Mouse (Mus musculus) limb, embryonic 15.5 days (tissue): Measurements from ENCODE around the gene Zfp646. TPM values are rescaled to one million over a fixed set of nuclear protein-coding genes. Genes with fewer than 3 reads are reported as not detected.
"Not testable (repeated sequence)": the region's sequence is repeated elsewhere in the genome, so short reads cannot be mapped to it uniquely, and the experiment has no call there.

Experiments
- ATAC-seq: fragments of 200-750 bp; cut with Nextera tagmentation; 2 replicates; pipeline ENCODE4 v1.8.0; 2017; ENCODE audit warnings: low read depth, moderate TSS enrichment; ENCODE audit not compliant: insufficient number of reproducible peaks, low FRiP score, low TSS enrichment
- H3K27ac ChIP-seq: fragments of 300-500 bp; sonication (generic); 2 replicates; pipeline ENCODE4 v1.5.1; 2015; ENCODE audit warnings: moderate library complexity, mild to moderate bottlenecking, inconsistent platforms
- H3K27me3 ChIP-seq: fragments of 300-500 bp; sonication (generic); 2 replicates; pipeline ENCODE4 v1.6.1; 2015; ENCODE audit warnings: inconsistent platforms
- H3K36me3 ChIP-seq: fragments of 300-500 bp; sonication (generic); 2 replicates; pipeline ENCODE4 v1.6.1; 2015; ENCODE audit warnings: inconsistent platforms
- H3K4me1 ChIP-seq: fragments of 300-500 bp; sonication (generic); 2 replicates; pipeline ENCODE4 v1.6.1; 2015; ENCODE audit warnings: inconsistent platforms
- H3K4me2 ChIP-seq: fragments of 300-500 bp; sonication (generic); 2 replicates; pipeline ENCODE4 v1.6.1; 2015; ENCODE audit warnings: mild to moderate bottlenecking, inconsistent platforms
- H3K4me3 ChIP-seq: fragments of 300-500 bp; sonication (generic); 2 replicates; pipeline ENCODE4 v1.5.1; 2015; ENCODE audit warnings: mild to moderate bottlenecking, inconsistent platforms
- H3K9ac ChIP-seq: fragments of 300-500 bp; sonication (generic); 2 replicates; pipeline ENCODE4 v1.6.1; 2015; ENCODE audit warnings: inconsistent platforms
- H3K9me3 ChIP-seq: fragments of 300-500 bp; sonication (generic); 2 replicates; pipeline ENCODE4 v1.6.1; 2016; ENCODE audit warnings: inconsistent platforms
- WGBS: fragments of 180-500 bp; shearing (Covaris S2); methylation state at CpG from one replicate; pipeline ENCODE4 v1.1.7; 2015; 5-methylcytosine and 5-hydroxymethylcytosine counted together
- polyA plus RNA-seq: library from polyadenylated mRNA; unstranded; fragments of >200 nt; fragmentation: Nextera tagmentation; extraction: Ambion mirVana; gene quantifications from 2 replicates; pipeline ENCODE4 v1.2.1, GENCODE M21; 2015

Gene Zfp646
- polyA plus RNA-seq, 1 experiment from 2014 or later: 10.0 TPM

DNA sequence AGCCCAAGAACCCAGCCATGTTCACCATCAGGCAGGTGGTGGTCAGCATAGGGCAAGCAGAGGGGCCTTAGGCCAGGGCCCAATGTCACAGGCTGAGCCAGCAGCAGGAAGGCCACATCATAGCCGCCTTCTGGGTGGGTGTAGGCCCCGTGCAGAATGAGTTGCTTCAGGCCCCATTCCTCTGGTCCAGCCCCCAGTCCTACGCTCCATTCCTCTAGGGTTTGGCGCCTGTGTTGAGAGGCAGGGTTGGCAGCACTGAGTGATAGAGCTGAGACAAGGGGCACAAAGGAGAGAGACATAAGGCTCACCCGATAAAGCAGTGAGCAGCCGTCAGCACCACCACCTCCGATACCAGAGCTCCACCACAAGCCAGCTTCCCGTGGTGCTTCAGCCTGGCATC lies 11.2 kb downstream of the Zfp646 start:
- Histone ChIP-seq H3K9ac (no peak overlapping the region), H3K4me2 (no peak overlapping the region), H3K4me3 (no peak overlapping the region), H3K9me3 (no peaks in the 10 kb centered on the region), H3K36me3 (peaks cover 97% of the 10 kb centered on the region), H3K27ac (no peak overlapping the region), H3K4me1 (peaks cover 36% of the 10 kb centered on the region), H3K27me3 (no peaks in the 10 kb centered on the region)
- WGBS: 85% methylated on average over 8 of the region's 8 CpGs
- no peak for ATAC-seq

- WGBS: 66% methylated on average over 3 of the region's 3 CpGs
- no peaks in the 10 kb centered on the region for H3K9me3 ChIP-seq
- no peak overlapping the region for H3K4me3 ChIP-seq
- peaks cover 36% of the 10 kb centered on the region for H3K4me1 ChIP-seq
- H3K36me3 ChIP-seq: peaks cover 97% of the 10 kb centered on the region
- no peak overlapping the region for H3K27ac ChIP-seq
- no peak for ATAC-seq
- no peaks in the 10 kb centered on the region for H3K27me3 ChIP-seq
- no peak overlapping the region for H3K9ac ChIP-seq
- no peak overlapping the region for H3K4me2 ChIP-seq
Observed at GRCm38 (mm10) chr7:127887781-127888180, 11.8 kb downstream of the Zfp646 start.

DNA sequence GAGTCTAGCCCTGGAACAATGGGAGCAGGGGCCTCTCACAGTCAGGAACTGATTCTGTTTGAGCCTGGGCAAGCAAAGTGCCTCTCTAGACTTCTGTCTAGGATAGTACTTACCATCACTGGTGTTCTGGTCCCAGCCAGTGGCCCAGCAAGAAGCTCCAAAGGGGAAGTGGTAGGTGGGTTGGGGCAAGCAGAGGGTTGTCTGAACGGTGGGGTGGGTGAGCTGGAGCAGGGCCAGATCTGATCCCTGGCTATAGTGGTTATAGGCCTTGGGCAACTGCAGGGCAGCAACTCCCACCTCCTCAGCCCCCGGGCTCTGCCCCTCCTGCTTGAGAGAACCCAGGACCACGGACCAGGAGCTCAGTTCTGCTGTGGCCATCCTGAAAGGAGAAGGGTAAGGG lies 12.8 kb downstream of the Zfp646 start:
- Histone ChIP-seq H3K4me3 (no peak overlapping the region), H3K4me1 (peaks cover 28% of the 10 kb centered on the region), H3K27me3 (no peaks in the 10 kb centered on the region), H3K27ac (no peak overlapping the region), H3K36me3 (peaks cover 91% of the 10 kb centered on the region), H3K4me2 (no peak overlapping the region), H3K9ac (no peak overlapping the region), H3K9me3 (no peaks in the 10 kb centered on the region)
- WGBS: 62% methylated on average over 3 of the region's 3 CpGs
- no peak for ATAC-seq

- peak within 1 kb of the TSS; percentile 3; the same call in 1 of the 2 replicates for H3K27ac ChIP-seq
- H3K4me1 ChIP-seq: peaks cover 26% of the 10 kb centered on the region
- H3K4me3 ChIP-seq: no peak within 1 kb of the TSS
- peaks cover 72% of the 10 kb centered on the region for H3K36me3 ChIP-seq
- no peaks in the 10 kb centered on the region for H3K9me3 ChIP-seq
- no peak within 1 kb of the TSS for H3K9ac ChIP-seq
- no peak for ATAC-seq
- no peak within 1 kb of the TSS for H3K4me2 ChIP-seq
- WGBS: 20% methylated on average over 4 of the region's 4 CpGs
- no peaks in the 10 kb centered on the region for H3K27me3 ChIP-seq
Observed at GRCm38 (mm10) chr7:127890798-127891197, 14.8 kb downstream of the Zfp646 start, which contains the start of gene Prss53. Prss53 (minus strand) TSS chr7:127890970.

- Histone ChIP-seq H3K4me2 (peak overlapping the region; percentile 79), H3K9ac (no peak overlapping the region), H3K36me3 (peaks cover 37% of the 10 kb centered on the region), H3K27me3 (no peaks in the 10 kb centered on the region), H3K9me3 (no peaks in the 10 kb centered on the region), H3K27ac (peak overlapping the region; percentile 90; the same call in 1 of the 2 replicates), H3K4me3 (peak overlapping the region; percentile 74), H3K4me1 (peaks cover 19% of the 10 kb centered on the region)
- 66% methylated on average over 5 of the region's 5 CpGs for WGBS
- ATAC-seq: no peak
Observed at GRCm38 (mm10) chr7:127894480-127894879, 18.5 kb downstream of the Zfp646 start.

DNA sequence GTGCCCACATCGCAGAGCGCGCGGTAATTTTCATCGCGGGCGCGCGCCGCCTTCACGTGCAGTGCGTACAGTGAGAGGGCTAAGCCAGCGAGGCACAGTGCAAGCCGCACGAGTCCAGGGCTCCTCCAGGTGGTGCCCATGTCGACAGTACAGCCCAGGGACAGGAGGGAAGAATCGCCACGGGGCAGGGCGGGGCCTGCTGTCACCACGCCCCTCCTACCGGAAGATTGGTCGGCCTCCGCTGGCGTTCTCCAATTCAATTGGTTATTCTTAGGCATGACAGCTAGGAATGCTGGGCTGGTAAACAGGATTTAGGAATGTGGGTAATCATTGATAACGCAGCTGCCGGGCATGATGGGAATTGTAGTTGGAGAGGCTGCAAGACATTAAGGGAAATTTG lies 19.4 kb downstream of the Zfp646 start, which contains the start of the genes Gm21974 and Vkorc1:
Gm21974 (minus strand) TSS at position 13 of the 400 bp plus-strand sequence.
Vkorc1 (minus strand) TSS at position 176 of the 400 bp plus-strand sequence.
- Histone ChIP-seq H3K4me1 (peaks cover 13% of the 10 kb centered on the region), H3K4me3 (peak within 1 kb of the TSS; percentile 74), H3K27ac (peak within 1 kb of the TSS; percentile 90), H3K9ac (peak within 1 kb of the TSS; percentile 74), H3K27me3 (no peaks in the 10 kb centered on the region), H3K36me3 (peaks cover 28% of the 10 kb centered on the region), H3K9me3 (no peaks in the 10 kb centered on the region), H3K4me2 (peak within 1 kb of the TSS; percentile 79)
- under 1% methylated on average over 26 of the region's 26 CpGs for WGBS
- ATAC-seq: peak; percentile 94

DNA sequence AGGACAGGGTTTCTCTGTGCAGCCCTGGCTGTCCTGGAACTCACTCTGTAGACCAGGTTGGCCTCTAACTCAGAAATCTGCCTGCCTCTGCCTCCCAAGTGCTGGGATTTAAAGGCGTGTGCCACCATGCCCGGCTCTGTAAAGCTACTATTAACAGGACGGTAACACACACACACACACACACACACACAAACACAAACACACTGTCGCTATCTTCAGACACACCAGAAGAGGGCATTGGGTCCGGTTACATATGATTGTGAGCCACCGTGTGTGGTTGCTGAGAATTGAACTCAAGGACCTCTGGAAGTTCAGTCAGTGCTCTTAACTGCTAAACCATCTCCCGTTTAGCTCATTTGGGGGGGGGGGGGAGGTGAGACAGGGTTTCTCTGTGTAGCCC lies 19.9 kb downstream of the Zfp646 start:
- Histone ChIP-seq H3K4me3 (peak overlapping the region; percentile 74), H3K27ac (peak overlapping the region; percentile 47; the same call in 1 of the 2 replicates), H3K4me2 (peak overlapping the region; percentile 79), H3K36me3 (peaks cover 24% of the 10 kb centered on the region)
- not testable (repeated sequence) for H3K9me3 ChIP-seq, H3K27me3 ChIP-seq, H3K4me1 ChIP-seq, H3K9ac ChIP-seq, ATAC-seq
- WGBS: 76% methylated on average over 7 of the region's 7 CpGs

GRCm38 (mm10) chr7:127896384-127896783 lies 20.4 kb downstream of the Zfp646 start:
- Histone ChIP-seq H3K27ac (no peak overlapping the region), H3K27me3 (no peaks in the 10 kb centered on the region), H3K4me2 (no peak overlapping the region), H3K9ac (no peak overlapping the region), H3K4me1 (peaks cover 10% of the 10 kb centered on the region), H3K36me3 (peaks cover 19% of the 10 kb centered on the region), H3K4me3 (no peak overlapping the region), H3K9me3 (no peaks in the 10 kb centered on the region)
- ATAC-seq: no peak
- 60% methylated on average over 13 of the region's 13 CpGs for WGBS

GRCm38 (mm10) chr7:127897542-127897941 lies 21.5 kb downstream of the Zfp646 start:
- Histone ChIP-seq H3K4me1 (peaks cover 10% of the 10 kb centered on the region), H3K9ac (no peak overlapping the region), H3K27me3 (no peaks in the 10 kb centered on the region), H3K27ac (no peak overlapping the region), H3K36me3 (peaks cover 7% of the 10 kb centered on the region), H3K4me2 (no peak overlapping the region), H3K9me3 (no peaks in the 10 kb centered on the region), H3K4me3 (no peak overlapping the region)
- ATAC-seq: no peak
- 84% methylated on average over 7 of the region's 7 CpGs for WGBS

GRCm38 (mm10) chr7:127898179-127898956 lies 22.3 kb downstream of the Zfp646 start:
- H3K9me3 ChIP-seq: no peaks in the 10 kb centered on the region
- no peak overlapping the region for H3K4me2 ChIP-seq
- no peak overlapping the region for H3K4me3 ChIP-seq
- no peak for ATAC-seq
- no peak overlapping the region for H3K27ac ChIP-seq
- H3K36me3 ChIP-seq: no peaks in the 10 kb centered on the region
- no peaks in the 10 kb centered on the region for H3K27me3 ChIP-seq
- H3K9ac ChIP-seq: no peak overlapping the region
- WGBS: 30% methylated on average over 10 of the region's 10 CpGs
- peaks cover 10% of the 10 kb centered on the region for H3K4me1 ChIP-seq

GRCm38 (mm10) chr7:127899997-127900396 lies 24.0 kb downstream of the Zfp646 start:
- H3K9me3 ChIP-seq: no peaks in the 10 kb centered on the region
- no peak overlapping the region for H3K4me2 ChIP-seq
- no peaks in the 10 kb centered on the region for H3K36me3 ChIP-seq
- H3K4me1 ChIP-seq: peaks cover 6% of the 10 kb centered on the region
- H3K4me3 ChIP-seq: no peak overlapping the region
- no peaks in the 10 kb centered on the region for H3K27me3 ChIP-seq
- H3K27ac ChIP-seq: no peak overlapping the region
- H3K9ac ChIP-seq: no peak overlapping the region
- no peak for ATAC-seq
- 40% methylated on average over 7 of the region's 7 CpGs for WGBS

DNA sequence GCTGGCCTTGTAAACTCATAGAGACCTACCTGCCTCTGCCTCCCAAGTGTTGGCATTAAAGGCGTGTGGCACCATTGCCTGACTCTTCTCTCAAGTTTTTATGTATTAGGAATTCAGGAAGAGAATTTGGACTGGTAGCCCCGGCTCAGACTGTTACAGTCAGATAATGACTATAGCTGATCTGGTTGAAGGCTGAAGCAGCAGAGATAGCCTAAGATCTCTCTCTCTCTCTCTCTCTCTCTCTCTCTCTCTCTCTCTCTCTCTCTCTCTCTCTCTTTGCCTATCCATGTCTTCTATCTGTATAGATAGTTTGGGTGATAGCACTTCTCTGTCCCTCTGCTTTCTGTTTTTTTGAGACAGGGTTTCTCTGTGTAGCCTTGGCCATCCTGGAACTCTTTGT lies 25.8 kb downstream of the Zfp646 start:
- Histone ChIP-seq H3K27ac (no peak overlapping the region), H3K27me3 (no peaks in the 10 kb centered on the region), H3K4me1 (peaks cover 10% of the 10 kb centered on the region), H3K36me3 (peaks cover 16% of the 10 kb centered on the region), H3K4me2 (no peak overlapping the region), H3K4me3 (no peak overlapping the region), H3K9ac (no peak overlapping the region), H3K9me3 (no peaks in the 10 kb centered on the region)
- no peak for ATAC-seq
- WGBS: 78% methylated on average over 2 of the region's 2 CpGs
